Mouse (Mus musculus): ENCODE measurements around the gene Ophn1. TPM values are rescaled to one million over a fixed set of nuclear protein-coding genes. Genes with fewer than 3 reads are reported as not detected.

Gene Ophn1
- polyA plus RNA-seq, 1 experiment from 2014 or later: 9.1 TPM

DNA sequence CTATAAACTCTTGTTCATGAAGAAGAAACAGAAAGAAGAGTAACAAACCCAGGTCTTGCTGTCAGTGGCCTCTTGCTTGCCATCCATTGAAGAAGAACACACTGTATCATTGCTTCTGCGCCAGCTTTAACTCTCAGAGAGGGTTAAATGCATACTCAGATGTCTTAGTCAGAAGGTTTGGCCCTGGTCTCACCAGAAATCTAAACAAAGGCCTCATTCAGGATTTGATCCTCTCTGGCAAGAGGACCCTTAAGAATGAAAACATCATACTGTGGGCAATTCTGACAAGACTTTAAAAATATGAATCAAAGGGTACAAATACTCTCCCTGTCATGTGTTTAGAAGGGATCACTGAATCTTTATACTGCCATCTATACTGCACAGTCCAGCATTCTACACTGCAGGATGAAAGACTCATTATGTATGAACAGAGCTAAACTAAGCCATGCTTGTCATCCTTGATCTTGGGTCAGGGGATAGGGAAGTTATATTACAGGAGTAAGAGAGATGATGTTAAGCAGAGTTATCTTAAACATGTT, 139.5 kb downstream of the Ophn1 start:
- no peak overlapping the region for H3K27ac ChIP-seq
- no peaks in the 10 kb centered on the region for H3K9me3 ChIP-seq
- H3K27me3 ChIP-seq (ENCODE audit: insufficient read depth, poor library complexity, severe bottlenecking): no peaks in the 10 kb centered on the region
- no peaks in the 10 kb centered on the region for H3K4me1 ChIP-seq
- H3K4me3 ChIP-seq: no peak overlapping the region
- DNase-seq (ENCODE audit: low spot score): no peak
- 73% methylated on average over 1 of the region's 1 CpGs for WGBS
- no peaks in the 10 kb centered on the region for H3K36me3 ChIP-seq

DNA sequence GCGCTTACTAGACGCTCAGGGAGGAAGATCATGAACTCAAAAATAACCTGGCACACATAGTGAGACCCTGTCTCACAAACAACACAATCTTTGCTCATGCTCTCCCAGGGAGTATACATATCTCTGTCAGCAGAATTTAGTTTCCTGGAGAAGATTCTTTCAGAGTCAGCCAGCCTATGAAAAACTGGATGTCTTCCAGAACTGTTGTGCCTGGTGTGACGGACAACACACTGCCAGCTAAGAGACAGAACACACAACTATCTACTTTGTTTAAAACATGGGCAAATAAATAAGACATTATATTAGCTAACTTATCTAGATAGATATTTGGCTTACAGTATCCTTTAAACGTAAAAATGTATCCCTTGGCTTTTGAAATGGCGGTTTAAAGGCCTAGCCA, 154.1 kb downstream of the Ophn1 start:
- H3K4me1 ChIP-seq: no peaks in the 10 kb centered on the region
- H3K27ac ChIP-seq: no peak overlapping the region
- H3K4me3 ChIP-seq: no peak overlapping the region
- H3K9me3 ChIP-seq: no peaks in the 10 kb centered on the region
- no peak for DNase-seq (ENCODE audit: low spot score)
- WGBS: 79% methylated on average over 5 of the region's 5 CpGs
- no peaks in the 10 kb centered on the region for H3K36me3 ChIP-seq
- no peaks in the 10 kb centered on the region for H3K27me3 ChIP-seq (ENCODE audit: insufficient read depth, poor library complexity, severe bottlenecking)

DNA sequence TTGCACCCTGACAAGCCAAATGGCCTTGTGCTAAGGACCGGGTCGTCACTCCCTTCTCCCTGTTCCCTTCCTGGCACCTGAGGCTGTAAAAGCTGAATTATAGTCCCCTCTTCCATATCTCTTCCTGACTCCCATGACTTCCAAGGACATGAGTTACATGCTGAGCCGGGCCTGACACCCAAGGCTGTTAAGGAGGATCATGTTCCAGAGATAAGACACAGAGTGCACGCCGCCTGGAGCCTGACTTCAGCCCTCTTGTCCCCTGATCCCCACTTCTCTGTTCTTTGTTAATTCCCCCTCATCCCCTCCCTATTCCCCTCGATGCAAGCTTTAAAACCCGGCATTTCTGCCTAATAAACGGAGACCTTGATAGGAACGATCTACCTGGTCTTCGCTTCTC, 167.8 kb downstream of the Ophn1 start:
- no peak for DNase-seq (ENCODE audit: low spot score)
- Histone ChIP-seq H3K4me3 (no peak overlapping the region), H3K4me1 (no peaks in the 10 kb centered on the region), H3K9me3 (no peaks in the 10 kb centered on the region), H3K36me3 (no peaks in the 10 kb centered on the region), H3K27ac (no peak overlapping the region), H3K27me3 (ENCODE audit: insufficient read depth, poor library complexity, severe bottlenecking) (no peaks in the 10 kb centered on the region)
- WGBS: 50% methylated on average over 10 of the region's 10 CpGs

DNA sequence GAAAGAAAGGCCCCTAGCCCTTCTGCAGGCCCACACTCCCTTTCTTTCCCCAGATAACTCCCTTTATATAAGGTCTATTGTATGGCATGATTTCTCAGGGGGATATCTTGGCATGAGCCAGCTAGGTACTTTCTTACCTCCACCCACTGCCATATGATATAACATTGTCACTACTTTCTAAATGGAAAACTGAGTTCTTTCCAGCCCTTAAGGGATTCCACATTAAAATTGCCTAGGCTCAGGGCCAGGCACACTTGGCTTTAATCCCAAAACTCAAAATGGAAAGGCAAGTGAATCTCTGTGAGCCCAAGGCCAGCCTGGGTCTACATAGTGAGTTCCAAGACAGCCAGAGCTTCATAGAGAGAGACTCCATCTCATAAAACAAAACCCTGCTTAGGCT, 183.1 kb downstream of the Ophn1 start:
- H3K27me3 ChIP-seq (ENCODE audit: insufficient read depth, poor library complexity, severe bottlenecking): no peaks in the 10 kb centered on the region
- no peak overlapping the region for H3K4me3 ChIP-seq
- H3K4me1 ChIP-seq: no peaks in the 10 kb centered on the region
- H3K9me3 ChIP-seq: no peaks in the 10 kb centered on the region
- no peak overlapping the region for H3K27ac ChIP-seq
- H3K36me3 ChIP-seq: no peaks in the 10 kb centered on the region
- DNase-seq (ENCODE audit: low spot score): no peak

DNA sequence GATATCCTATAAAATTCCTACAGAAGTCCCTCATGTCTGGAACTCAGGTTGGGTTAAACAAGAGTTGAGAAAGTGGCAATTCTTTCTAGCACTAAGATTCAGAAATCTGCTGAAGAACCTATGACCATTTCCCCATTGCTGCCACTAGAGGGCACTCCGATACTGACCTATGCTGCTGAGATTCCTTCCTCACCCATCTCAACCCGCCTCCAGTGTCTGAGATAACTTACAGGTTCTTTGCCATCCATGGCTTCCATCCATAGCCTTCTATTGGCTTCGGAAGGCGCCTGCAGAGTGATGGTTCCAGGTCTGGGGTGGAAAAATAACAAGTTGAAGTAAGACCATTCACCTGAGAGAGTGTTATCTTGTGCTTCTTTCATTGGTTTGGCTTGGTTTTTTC, 189.2 kb downstream of the Ophn1 start:
- Histone ChIP-seq H3K4me3 (no peak overlapping the region), H3K4me1 (no peaks in the 10 kb centered on the region), H3K27me3 (ENCODE audit: insufficient read depth, poor library complexity, severe bottlenecking) (no peaks in the 10 kb centered on the region), H3K9me3 (no peaks in the 10 kb centered on the region), H3K27ac (no peak overlapping the region), H3K36me3 (no peaks in the 10 kb centered on the region)
- 20% methylated on average over 4 of the region's 4 CpGs for WGBS
- no peak for DNase-seq (ENCODE audit: low spot score)

DNA sequence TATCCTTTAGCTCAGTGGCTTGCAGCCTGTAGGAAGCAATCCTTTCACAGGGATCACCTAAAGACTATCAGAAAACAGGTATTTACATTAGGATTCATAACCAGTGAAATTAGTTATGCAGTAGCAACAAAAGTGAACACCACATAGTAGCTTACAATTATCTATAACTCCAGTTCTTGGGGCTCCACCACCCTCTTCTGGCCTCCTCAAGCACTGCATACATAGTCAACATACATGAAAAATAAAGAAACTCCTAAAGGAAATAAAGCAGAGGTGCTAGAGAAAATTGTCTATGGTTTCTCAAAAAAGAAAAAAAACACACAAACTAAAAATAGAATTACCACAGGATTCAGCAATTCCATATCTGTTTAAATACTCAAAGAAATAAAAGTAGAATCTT, 208.2 kb downstream of the Ophn1 start:
- Histone ChIP-seq H3K36me3 (no peaks in the 10 kb centered on the region), H3K4me3 (no peak overlapping the region), H3K9me3 (no peaks in the 10 kb centered on the region), H3K27me3 (ENCODE audit: insufficient read depth, poor library complexity, severe bottlenecking) (no peaks in the 10 kb centered on the region), H3K4me1 (no peaks in the 10 kb centered on the region), H3K27ac (no peak overlapping the region)
- no peak for DNase-seq (ENCODE audit: low spot score)

DNA sequence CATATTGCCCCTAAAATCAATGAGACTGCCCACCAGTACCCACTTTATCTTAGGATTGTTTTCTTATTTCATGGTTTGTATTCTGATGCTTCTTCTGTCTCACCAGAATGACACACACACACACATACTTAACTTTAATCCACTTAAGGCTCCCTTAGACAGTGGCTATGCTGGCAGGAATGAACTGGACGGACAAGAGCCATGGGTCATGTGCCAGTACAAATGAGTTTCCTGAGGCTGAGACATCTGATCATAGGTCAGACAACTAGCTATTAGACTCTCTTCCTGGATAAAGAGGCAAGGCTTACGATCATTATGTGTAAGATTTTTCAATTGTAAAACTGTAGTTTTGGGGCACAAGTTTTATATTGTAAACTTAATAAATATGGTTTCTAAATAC, 209.5 kb downstream of the Ophn1 start:
- no peak for DNase-seq (ENCODE audit: low spot score)
- 84% methylated on average over 2 of the region's 2 CpGs for WGBS
- H3K4me3 ChIP-seq: no peak overlapping the region
- no peak overlapping the region for H3K27ac ChIP-seq
- no peaks in the 10 kb centered on the region for H3K9me3 ChIP-seq
- H3K36me3 ChIP-seq: no peaks in the 10 kb centered on the region
- H3K27me3 ChIP-seq (ENCODE audit: insufficient read depth, poor library complexity, severe bottlenecking): no peaks in the 10 kb centered on the region
- H3K4me1 ChIP-seq: no peaks in the 10 kb centered on the region

DNA sequence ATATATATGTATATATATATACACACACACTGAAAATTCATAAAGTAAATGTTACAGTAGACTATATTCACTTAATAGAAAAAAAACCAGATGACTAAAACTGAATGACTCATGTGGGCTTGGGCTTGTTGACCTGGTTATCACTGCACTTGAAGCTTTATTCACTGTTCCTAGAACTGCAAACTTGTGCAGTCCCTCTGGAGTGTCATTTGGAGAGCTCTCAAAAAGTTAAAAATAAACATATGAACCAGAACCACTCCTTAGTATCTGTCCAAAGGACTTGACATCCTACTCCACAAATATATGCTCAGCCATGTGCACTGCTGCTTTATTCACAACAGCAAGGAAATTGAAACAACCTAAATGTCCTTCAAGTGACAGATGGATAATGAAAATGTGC, 219.8 kb downstream of the Ophn1 start:
- no peaks in the 10 kb centered on the region for H3K36me3 ChIP-seq
- no peak overlapping the region for H3K4me3 ChIP-seq
- H3K4me1 ChIP-seq: no peaks in the 10 kb centered on the region
- no peak for DNase-seq (ENCODE audit: low spot score)
- H3K9me3 ChIP-seq: no peaks in the 10 kb centered on the region
- H3K27ac ChIP-seq: no peak overlapping the region
- H3K27me3 ChIP-seq (ENCODE audit: insufficient read depth, poor library complexity, severe bottlenecking): no peaks in the 10 kb centered on the region

DNA sequence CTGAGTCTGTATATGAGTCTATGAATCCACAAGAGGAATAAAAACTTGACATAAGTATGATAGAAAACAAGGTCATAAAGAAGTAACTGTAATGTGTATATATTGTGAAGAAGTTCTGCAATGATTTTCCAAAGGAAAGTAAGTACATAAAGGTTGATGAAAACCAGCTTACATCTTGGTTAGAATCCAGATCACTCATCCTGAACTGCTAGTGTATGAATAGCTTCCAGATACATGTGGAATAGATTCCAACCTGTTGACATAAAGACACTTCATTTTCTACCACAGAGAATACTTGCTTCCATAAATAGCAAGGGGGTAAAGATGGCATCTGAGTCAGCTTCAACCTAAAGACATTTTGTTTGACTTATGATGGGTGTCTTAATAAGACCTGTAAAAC, 239.4 kb downstream of the Ophn1 start:
- Histone ChIP-seq H3K27ac (no peak overlapping the region), H3K9me3 (no peaks in the 10 kb centered on the region), H3K4me3 (no peak overlapping the region), H3K4me1 (no peaks in the 10 kb centered on the region), H3K36me3 (no peaks in the 10 kb centered on the region), H3K27me3 (ENCODE audit: insufficient read depth, poor library complexity, severe bottlenecking) (no peaks in the 10 kb centered on the region)
- DNase-seq (ENCODE audit: low spot score): no peak

DNA sequence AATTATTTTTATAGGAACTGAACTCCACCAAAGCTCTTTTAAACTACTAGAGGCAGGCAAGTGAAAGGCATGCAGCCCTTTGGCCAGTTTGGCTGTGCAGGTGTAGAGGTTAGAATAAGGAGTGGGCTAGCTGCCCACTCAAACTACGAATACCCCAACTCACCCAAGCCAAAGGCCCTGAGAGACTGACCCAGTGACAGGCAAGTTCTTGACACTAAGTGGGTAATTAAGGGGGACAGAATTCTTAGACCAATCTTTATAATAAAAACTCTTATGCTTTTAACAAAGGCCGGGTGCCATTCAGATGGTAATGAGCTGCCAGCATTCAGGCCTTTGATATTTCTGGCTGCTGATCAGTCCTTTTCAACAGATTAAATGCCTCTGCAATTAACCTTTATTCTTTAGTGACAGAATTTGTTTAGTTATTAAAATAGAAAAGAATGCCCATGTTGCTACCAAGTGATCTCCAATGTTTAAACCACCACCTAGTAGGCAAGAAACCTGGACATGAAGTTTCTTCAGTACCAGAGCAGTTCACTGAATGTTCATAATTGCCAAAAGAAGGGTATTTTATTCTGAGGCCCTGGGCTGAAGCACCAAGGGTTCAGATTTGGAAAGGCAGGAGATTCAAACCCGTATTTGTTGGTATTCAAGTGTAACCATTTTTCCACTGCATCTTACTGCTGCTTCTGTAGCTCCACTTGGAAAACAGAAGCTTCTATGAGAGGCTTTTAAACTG, 262.0 kb downstream of the Ophn1 start:
- no peak for DNase-seq (ENCODE audit: low spot score)
- no peaks in the 10 kb centered on the region for H3K9me3 ChIP-seq
- H3K27ac ChIP-seq: no peak overlapping the region
- no peak overlapping the region for H3K4me3 ChIP-seq
- H3K4me1 ChIP-seq: no peaks in the 10 kb centered on the region
- no peaks in the 10 kb centered on the region for H3K36me3 ChIP-seq
- 82% methylated on average over 3 of the region's 3 CpGs for WGBS
- no peaks in the 10 kb centered on the region for H3K27me3 ChIP-seq (ENCODE audit: insufficient read depth, poor library complexity, severe bottlenecking)

DNA sequence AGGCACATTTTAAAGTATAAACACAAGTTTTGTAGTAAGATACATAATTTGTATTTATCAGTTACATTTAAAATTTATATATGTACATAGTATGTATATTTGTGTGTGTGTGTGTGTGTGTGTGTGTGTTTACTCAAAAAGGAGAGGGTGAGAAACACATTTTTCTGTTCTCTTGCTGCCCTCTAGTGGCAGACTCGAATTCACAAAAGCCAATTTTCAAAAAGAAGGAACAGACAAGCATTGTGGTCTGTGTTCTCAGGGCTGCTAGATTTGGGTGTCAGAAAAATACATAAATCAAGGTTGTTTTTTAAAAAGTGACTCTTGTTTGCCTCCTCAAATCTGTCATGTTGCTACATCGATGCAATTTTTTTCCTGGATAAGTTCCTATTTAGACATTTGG, 272.0 kb downstream of the Ophn1 start:
- no peaks in the 10 kb centered on the region for H3K36me3 ChIP-seq
- no peaks in the 10 kb centered on the region for H3K9me3 ChIP-seq
- no peaks in the 10 kb centered on the region for H3K4me1 ChIP-seq
- no peak overlapping the region for H3K27ac ChIP-seq
- DNase-seq (ENCODE audit: low spot score): no peak
- WGBS: 8% methylated on average over 2 of the region's 2 CpGs
- no peaks in the 10 kb centered on the region for H3K27me3 ChIP-seq (ENCODE audit: insufficient read depth, poor library complexity, severe bottlenecking)
- no peak overlapping the region for H3K4me3 ChIP-seq

DNA sequence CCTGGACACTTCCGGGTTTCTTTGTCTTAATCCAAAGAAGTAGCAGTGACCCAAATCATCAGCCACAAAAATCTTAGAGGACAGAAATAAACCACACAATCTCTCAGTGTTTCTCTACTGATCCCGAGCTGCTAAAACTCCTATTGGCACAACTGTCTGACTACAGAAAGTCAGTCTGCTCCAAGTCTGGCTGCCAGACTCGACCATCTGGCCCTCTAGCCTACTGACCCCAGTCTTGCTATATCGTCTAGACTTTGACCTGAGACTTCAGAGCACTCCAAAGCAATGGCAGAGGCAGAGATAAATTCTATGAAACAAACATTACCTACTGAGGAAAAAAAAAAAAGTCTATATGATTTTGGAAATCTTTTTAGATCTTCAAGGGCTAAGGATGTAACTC, 273.4 kb downstream of the Ophn1 start:
- WGBS: 68% methylated on average over 4 of the region's 4 CpGs
- no peaks in the 10 kb centered on the region for H3K9me3 ChIP-seq

DNA sequence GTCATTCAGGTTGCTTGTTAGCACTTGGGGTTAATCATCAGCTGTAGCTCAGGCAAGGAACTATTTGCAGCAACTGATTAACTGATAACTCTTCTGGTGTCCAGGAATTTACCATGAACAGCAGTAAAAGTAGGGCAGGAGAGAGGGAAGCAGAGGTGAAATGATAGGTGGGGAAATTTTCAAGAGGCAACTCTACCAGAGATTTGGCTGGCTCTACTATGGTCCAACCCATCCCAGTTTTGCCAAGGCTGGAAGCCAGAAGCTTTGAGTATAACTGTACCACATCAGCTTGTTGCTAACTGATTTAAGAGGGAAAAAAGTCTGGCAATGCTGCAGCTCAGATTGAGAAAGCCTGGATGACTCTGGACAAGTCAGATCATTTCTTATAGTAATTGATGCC, 316.6 kb downstream of the Ophn1 start:
- H3K9me3 ChIP-seq: no peaks in the 10 kb centered on the region
- no peaks in the 10 kb centered on the region for H3K36me3 ChIP-seq
- H3K4me3 ChIP-seq: no peak overlapping the region
- H3K27ac ChIP-seq: no peak overlapping the region
- H3K27me3 ChIP-seq (ENCODE audit: insufficient read depth, poor library complexity, severe bottlenecking): no peaks in the 10 kb centered on the region
- H3K4me1 ChIP-seq: no peaks in the 10 kb centered on the region
- no peak for DNase-seq (ENCODE audit: low spot score)

More for the DNA sequence above, 273.4 kb downstream of the Ophn1 start:
- Histone ChIP-seq H3K4me3 (no peak overlapping the region), H3K36me3 (no peaks in the 10 kb centered on the region), H3K27ac (no peak overlapping the region), H3K4me1 (no peaks in the 10 kb centered on the region), H3K27me3 (ENCODE audit: insufficient read depth, poor library complexity, severe bottlenecking) (no peaks in the 10 kb centered on the region)
- no peak for DNase-seq (ENCODE audit: low spot score)

DNA sequence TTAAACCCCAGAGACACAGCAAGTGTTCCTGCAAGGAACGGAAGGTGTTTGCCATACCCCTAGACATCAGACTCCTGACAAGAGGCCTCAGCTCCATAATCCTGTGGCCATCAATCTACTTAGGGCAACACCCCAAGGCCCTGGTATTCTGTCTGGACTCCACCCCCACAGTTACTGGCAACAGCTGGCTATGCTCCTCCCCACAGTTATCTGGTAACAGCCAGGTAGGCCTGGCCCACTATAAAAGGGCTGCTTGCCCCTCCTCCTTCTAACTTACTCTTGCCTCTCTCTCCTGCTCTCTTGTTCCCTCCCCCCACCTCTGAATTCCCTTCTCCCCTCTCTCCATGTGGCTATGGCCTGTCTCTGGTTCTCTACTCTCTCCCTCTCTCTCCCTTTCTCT, 344.4 kb downstream of the Ophn1 start:
- DNase-seq (ENCODE audit: low spot score): no peak
- Histone ChIP-seq H3K4me3 (no peak overlapping the region), H3K4me1 (no peaks in the 10 kb centered on the region), H3K36me3 (no peaks in the 10 kb centered on the region), H3K27me3 (ENCODE audit: insufficient read depth, poor library complexity, severe bottlenecking) (no peaks in the 10 kb centered on the region), H3K9me3 (no peaks in the 10 kb centered on the region), H3K27ac (no peak overlapping the region)
- 84% methylated on average over 1 of the region's 1 CpGs for WGBS
